Mouse (Mus musculus) bone marrow macrophage, adult 2 months (primary cell): ENCODE data around the gene Gm20388.

Experiments used
- CTCF ChIP-seq: IDR thresholded peaks from 2 replicates; pipeline ENCODE4 v1.5.1; 2012; ENCODE audit warnings: low read depth, mild to moderate bottlenecking, low read length, moderate library complexity
- POLR2A ChIP-seq: IDR thresholded peaks from 2 replicates; pipeline ENCODE4 v1.6.1; 2012; ENCODE audit warnings: mild to moderate bottlenecking, low read depth, low read length, borderline replicate concordance

DNA sequence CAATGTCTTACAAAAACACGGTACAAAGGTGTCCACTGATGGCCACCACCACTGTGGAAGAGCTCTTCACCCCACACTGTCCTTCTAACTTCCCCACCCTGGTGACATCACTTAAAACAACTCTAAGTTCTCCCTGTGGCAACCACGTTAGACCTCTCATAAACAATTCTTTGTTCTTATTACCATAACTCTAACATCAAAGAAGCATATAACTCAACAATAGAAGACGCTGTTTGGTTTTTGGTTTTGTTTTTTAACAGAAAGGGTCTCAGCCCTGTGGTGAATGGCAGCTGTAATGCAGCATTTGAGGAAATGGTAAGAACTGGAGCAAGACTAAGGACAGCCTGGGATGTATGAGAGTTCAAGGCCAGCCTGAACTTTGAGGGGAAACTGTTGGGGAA is 3115.3 kb downstream of the Gm20388 start:
- TF ChIP-seq CTCF (no peak), POLR2A (no peak)
